Mouse (Mus musculus): ENCODE data around the gene Gpr152. TPM values are rescaled to one million over a fixed set of nuclear protein-coding genes. Genes with fewer than 3 reads are reported as not detected.

The Gpr152 gene
- polyA plus RNA-seq, 1 experiment, result not detected

- Histone ChIP-seq H3K4me3 (ENCODE audit: insufficient read depth, low read depth, low read length) (no peak overlapping the region), H3K4me1 (ENCODE audit: control insufficient read depth, insufficient read depth, low read length) (peaks cover 31% of the 10 kb centered on the region), H3K27ac (ENCODE audit: insufficient read depth, low read depth, low read length) (no peak overlapping the region)
- 78% methylated on average over 3 of the region's 3 CpGs for WGBS
- TF ChIP-seq CTCF (IDR thresholded peaks at IDR 0.05; ENCODE audit: insufficient read depth, low read depth, low read length), result no peak
- no peak for TF ChIP-seq POLR2A (IDR thresholded peaks at IDR 0.05; ENCODE audit: insufficient read depth, low read depth, low read length)
Observed at GRCm38 (mm10) chr19:4103792-4104191, 35.8 kb upstream of the Gpr152 start.

GRCm38 (mm10) chr19:4104675-4105194 lies 34.9 kb upstream of the Gpr152 start:
- Histone ChIP-seq H3K27ac (ENCODE audit: insufficient read depth, low read depth, low read length) (no peak overlapping the region), H3K4me3 (ENCODE audit: insufficient read depth, low read depth, low read length) (no peak overlapping the region), H3K4me1 (ENCODE audit: control insufficient read depth, insufficient read depth, low read length) (peaks cover 22% of the 10 kb centered on the region)
- 93% methylated on average over 16 of the region's 16 CpGs for WGBS
- TF ChIP-seq CTCF (IDR thresholded peaks at IDR 0.05; ENCODE audit: insufficient read depth, low read depth, low read length), result no peak

GRCm38 (mm10) chr19:4106654-4107053 lies 32.9 kb upstream of the Gpr152 start:
- WGBS, result 91% methylated on average over 14 of the region's 14 CpGs
- no peak overlapping the region for H3K27ac ChIP-seq (ENCODE audit: insufficient read depth, low read depth, low read length)
- TF ChIP-seq CTCF (IDR thresholded peaks at IDR 0.05; ENCODE audit: insufficient read depth, low read depth, low read length) (no peak), POLR2A (IDR thresholded peaks at IDR 0.05; ENCODE audit: insufficient read depth, low read depth, low read length) (no peak)

DNA sequence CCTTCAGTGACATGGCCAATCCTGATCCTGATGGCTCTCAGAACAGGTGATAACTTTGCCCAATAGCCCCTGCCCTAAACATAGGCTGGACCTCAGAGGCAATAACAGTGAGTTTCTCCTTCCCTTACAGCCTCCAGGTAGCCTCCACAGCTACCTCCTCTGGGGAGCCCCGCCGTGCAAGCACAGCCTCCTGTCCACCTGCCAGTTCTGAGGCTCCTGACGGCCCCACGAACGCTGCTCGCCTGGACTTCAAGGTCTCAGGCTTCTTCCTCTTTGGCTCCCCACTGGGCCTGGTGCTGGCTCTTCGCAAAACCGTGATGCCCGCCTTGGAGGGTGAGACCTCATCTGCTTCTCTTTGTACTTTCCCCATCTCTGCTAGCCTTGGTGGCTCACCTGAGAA lies 31.1 kb upstream of the Gpr152 start:
- TF ChIP-seq CTCF (IDR thresholded peaks at IDR 0.05; ENCODE audit: insufficient read depth, low read depth, low read length) (no peak), POLR2A (IDR thresholded peaks at IDR 0.05; ENCODE audit: insufficient read depth, low read depth, low read length) (no peak)
- Histone ChIP-seq H3K27ac (ENCODE audit: insufficient read depth, low read depth, low read length) (no peak overlapping the region), H3K4me1 (ENCODE audit: control insufficient read depth, insufficient read depth, low read length) (peaks cover 11% of the 10 kb centered on the region), H3K4me3 (ENCODE audit: insufficient read depth, low read depth, low read length) (no peak overlapping the region)
- 89% methylated on average over 9 of the region's 9 CpGs for WGBS

More at GRCm38 (mm10) chr19:4106654-4107053, 32.9 kb upstream of the Gpr152 start:
- Histone ChIP-seq H3K4me1 (ENCODE audit: control insufficient read depth, insufficient read depth, low read length) (peaks cover 14% of the 10 kb centered on the region), H3K4me3 (ENCODE audit: insufficient read depth, low read depth, low read length) (no peak overlapping the region)

DNA sequence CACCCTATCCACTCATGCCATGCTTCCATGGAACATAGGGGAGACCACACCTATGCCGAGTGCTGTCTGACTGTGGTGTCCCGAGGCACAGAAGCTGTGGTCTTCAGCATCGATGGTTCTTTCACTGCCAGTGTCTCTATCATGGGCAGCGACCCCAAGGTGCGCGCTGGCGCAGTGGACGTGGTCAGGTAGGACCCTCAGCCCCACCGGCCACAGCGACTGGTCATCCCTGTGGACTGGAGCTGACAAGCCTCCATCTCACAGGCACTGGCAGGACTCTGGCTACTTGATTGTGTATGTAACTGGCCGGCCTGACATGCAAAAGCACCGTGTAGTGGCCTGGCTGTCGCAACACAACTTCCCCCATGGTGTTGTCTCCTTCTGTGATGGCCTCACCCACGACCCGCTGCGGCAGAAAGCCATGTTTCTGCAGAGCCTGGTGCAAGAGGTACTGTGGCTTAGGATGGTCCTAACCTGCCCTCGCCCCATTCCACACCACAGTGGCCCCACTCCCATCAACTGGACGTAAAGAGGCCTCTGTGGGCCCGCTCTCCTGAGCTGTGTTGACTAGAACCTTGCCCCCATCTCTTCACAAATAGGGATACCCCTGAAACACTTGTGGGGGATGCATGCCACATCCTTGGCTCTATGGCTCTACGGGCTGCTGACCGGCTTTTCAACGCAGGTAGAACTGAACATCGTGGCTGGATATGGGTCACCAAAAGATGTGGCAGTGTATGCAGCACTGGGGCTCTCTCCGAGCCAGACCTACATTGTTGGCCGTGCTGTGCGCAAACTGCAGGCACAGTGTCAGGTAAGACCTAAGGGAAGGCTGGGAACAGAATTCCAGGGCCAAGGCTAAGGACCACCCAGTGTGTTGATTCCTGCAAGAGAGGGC lies 27.3 kb upstream of the Gpr152 start:
- Histone ChIP-seq H3K4me1 (ENCODE audit: control insufficient read depth, insufficient read depth, low read length) (peaks cover 16% of the 10 kb centered on the region), H3K27ac (ENCODE audit: insufficient read depth, low read depth, low read length) (peak overlapping the region; percentile 25), H3K4me3 (ENCODE audit: insufficient read depth, low read depth, low read length) (no peak overlapping the region)
- TF ChIP-seq CTCF (IDR thresholded peaks at IDR 0.05; ENCODE audit: insufficient read depth, low read depth, low read length), result no peak
- no peak for TF ChIP-seq POLR2A (IDR thresholded peaks at IDR 0.05; ENCODE audit: insufficient read depth, low read depth, low read length)
- WGBS, result 93% methylated on average over 26 of the region's 26 CpGs

- H3K4me1 ChIP-seq (ENCODE audit: control insufficient read depth, insufficient read depth, low read length), result peaks cover 16% of the 10 kb centered on the region
- 45% methylated on average over 13 of the region's 13 CpGs for WGBS
- peak overlapping the region; percentile 25 for H3K27ac ChIP-seq (ENCODE audit: insufficient read depth, low read depth, low read length)
- no peak for TF ChIP-seq CTCF (IDR thresholded peaks at IDR 0.05; ENCODE audit: insufficient read depth, low read depth, low read length)
- no peak for TF ChIP-seq POLR2A (IDR thresholded peaks at IDR 0.05; ENCODE audit: insufficient read depth, low read depth, low read length)
- no peak overlapping the region for H3K4me3 ChIP-seq (ENCODE audit: insufficient read depth, low read depth, low read length)
Observed at GRCm38 (mm10) chr19:4113186-4113805, 26.3 kb upstream of the Gpr152 start.

GRCm38 (mm10) chr19:4113806-4114230 lies 25.8 kb upstream of the Gpr152 start:
- Histone ChIP-seq H3K4me1 (ENCODE audit: control insufficient read depth, insufficient read depth, low read length) (peaks cover 16% of the 10 kb centered on the region), H3K4me3 (ENCODE audit: insufficient read depth, low read depth, low read length) (no peak overlapping the region), H3K27ac (ENCODE audit: insufficient read depth, low read depth, low read length) (peak overlapping the region; percentile 25; the same call in 1 of the 2 replicates)
- WGBS, result 71% methylated on average over 5 of the region's 5 CpGs
- TF ChIP-seq POLR2A (IDR thresholded peaks at IDR 0.05; ENCODE audit: insufficient read depth, low read depth, low read length) (no peak), CTCF (IDR thresholded peaks at IDR 0.05; ENCODE audit: insufficient read depth, low read depth, low read length) (no peak)

DNA sequence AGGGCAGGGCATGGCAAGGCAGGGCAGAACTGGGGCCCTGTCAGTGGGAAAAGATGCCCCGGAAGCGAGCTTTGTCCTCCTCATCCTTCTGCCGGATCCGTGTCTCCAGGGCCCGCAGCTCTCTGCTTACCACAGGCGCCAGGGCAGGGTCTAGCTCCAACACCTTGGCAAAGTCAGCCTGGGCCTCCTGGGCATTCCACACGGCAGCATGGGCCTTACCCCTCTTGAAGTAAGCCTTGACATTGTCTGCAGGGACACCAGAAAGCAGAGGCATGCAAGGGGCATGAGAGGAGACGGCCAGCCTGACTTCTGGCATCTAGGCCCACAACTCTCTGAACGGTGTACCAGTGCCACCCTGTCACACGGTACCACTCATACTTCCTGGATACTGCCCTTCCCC lies 25.0 kb upstream of the Gpr152 start:
- Histone ChIP-seq H3K4me1 (ENCODE audit: control insufficient read depth, insufficient read depth, low read length) (peaks cover 16% of the 10 kb centered on the region), H3K4me3 (ENCODE audit: insufficient read depth, low read depth, low read length) (no peak overlapping the region), H3K27ac (ENCODE audit: insufficient read depth, low read depth, low read length) (no peak overlapping the region)
- 85% methylated on average over 10 of the region's 10 CpGs for WGBS
- no peak for TF ChIP-seq CTCF (IDR thresholded peaks at IDR 0.05; ENCODE audit: insufficient read depth, low read depth, low read length)

DNA sequence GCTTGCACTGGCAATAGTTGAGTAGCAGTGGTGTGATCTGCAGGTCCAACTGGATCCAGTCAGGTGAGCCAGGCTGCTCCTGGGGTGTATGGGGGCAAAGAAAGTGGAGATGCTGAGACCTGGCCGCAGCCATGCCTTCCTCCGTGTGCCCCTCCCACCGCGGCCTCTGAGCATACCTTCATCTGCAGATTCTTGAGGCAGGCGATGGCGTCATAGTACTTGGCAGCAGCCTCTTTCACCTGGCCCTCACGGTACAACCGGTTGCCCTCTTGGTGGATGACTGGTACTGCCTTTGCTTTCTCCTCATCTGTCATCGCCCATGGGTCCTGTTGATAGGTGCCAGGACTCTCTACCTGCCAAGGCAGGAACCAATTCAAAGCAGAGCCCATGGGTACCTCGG lies 24.4 kb upstream of the Gpr152 start:
- WGBS, result 97% methylated on average over 10 of the region's 10 CpGs
- H3K27ac ChIP-seq (ENCODE audit: insufficient read depth, low read depth, low read length), result no peak overlapping the region

More for the DNA sequence above, 24.4 kb upstream of the Gpr152 start:
- Histone ChIP-seq H3K4me1 (ENCODE audit: control insufficient read depth, insufficient read depth, low read length) (peaks cover 16% of the 10 kb centered on the region), H3K4me3 (ENCODE audit: insufficient read depth, low read depth, low read length) (no peak overlapping the region)
- no peak for TF ChIP-seq POLR2A (IDR thresholded peaks at IDR 0.05; ENCODE audit: insufficient read depth, low read depth, low read length)
- TF ChIP-seq CTCF (IDR thresholded peaks at IDR 0.05; ENCODE audit: insufficient read depth, low read depth, low read length), result no peak

Measured in olfactory bulb, adult 2 months (tissue).